Mouse (Mus musculus) forebrain, embryonic 14.5 days (tissue): ENCODE measurements at regions not wholly inside any gene's neighbourhood (a gene's known extent, or its start where the extent isn't known, plus 50 kb on each side); places are given as distances from the start of the nearest gene placed in this dataset.
A peak's percentile ranks its signal among the peaks of the same experiment; 100 is the strongest.

Experiments used
- ATAC-seq: fragments of 200-750 bp; cut with Nextera tagmentation; 2 replicates; pipeline ENCODE4 v1.8.0; 2017; ENCODE audit warnings: mild to moderate bottlenecking, moderate library complexity
- DNase-seq: peaks from one replicate; pipeline ENCODE4 v3.0.0-alpha.2; 2015; ENCODE audit warnings: low spot score
- H3K27ac ChIP-seq: fragments of 300-500 bp; sonication (generic); 2 replicates; pipeline ENCODE4 v1.5.1; 2014; ENCODE audit warnings: low read depth, mild to moderate bottlenecking, control low read depth, low read length, moderate library complexity
- H3K27me3 ChIP-seq: fragments of 300-500 bp; sonication (generic); replicated peaks from 2 replicates; pipeline ENCODE4 v1.6.1; 2014; ENCODE audit warnings: low read length, control low read depth, mixed read lengths; ENCODE audit not compliant: control insufficient read depth, insufficient read depth
- H3K36me3 ChIP-seq: fragments of 300-500 bp; sonication (generic); 2 replicates; pipeline ENCODE4 v1.6.1; 2014; ENCODE audit warnings: low read length, control low read depth; ENCODE audit not compliant: control insufficient read depth, insufficient read depth
- H3K4me1 ChIP-seq: fragments of 300-500 bp; sonication (generic); 2 replicates; pipeline ENCODE4 v1.6.1; 2014; ENCODE audit warnings: antibody characterized with exemption, low read length, control low read depth; ENCODE audit not compliant: control insufficient read depth, insufficient read depth
- H3K4me2 ChIP-seq: fragments of 300-500 bp; sonication (generic); 2 replicates; pipeline ENCODE4 v1.6.1; 2014; ENCODE audit warnings: mild to moderate bottlenecking, control low read depth, low read length
- H3K4me3 ChIP-seq: fragments of 300-500 bp; sonication (generic); 2 replicates; pipeline ENCODE4 v1.5.1; 2014; ENCODE audit warnings: low read depth, low read length, control low read depth
- H3K9ac ChIP-seq: fragments of 300-500 bp; sonication (generic); 2 replicates; pipeline ENCODE4 v1.6.1; 2014; ENCODE audit warnings: mild to moderate bottlenecking, low read length, control low read depth, moderate library complexity
- H3K9me3 ChIP-seq: fragments of 300-500 bp; sonication (generic); replicated peaks from 2 replicates; pipeline ENCODE4 v1.6.1; 2016; ENCODE audit warnings: low read length, control low read depth, mixed read lengths; ENCODE audit not compliant: control insufficient read depth
- WGBS: fragments of 180-500 bp; shearing (Covaris S2); extraction: QIAGEN DNeasy Blood & Tissue Kit; methylation state at CpG from one replicate; pipeline ENCODE4 v1.1.7; 2014; 5-methylcytosine and 5-hydroxymethylcytosine counted together

DNA sequence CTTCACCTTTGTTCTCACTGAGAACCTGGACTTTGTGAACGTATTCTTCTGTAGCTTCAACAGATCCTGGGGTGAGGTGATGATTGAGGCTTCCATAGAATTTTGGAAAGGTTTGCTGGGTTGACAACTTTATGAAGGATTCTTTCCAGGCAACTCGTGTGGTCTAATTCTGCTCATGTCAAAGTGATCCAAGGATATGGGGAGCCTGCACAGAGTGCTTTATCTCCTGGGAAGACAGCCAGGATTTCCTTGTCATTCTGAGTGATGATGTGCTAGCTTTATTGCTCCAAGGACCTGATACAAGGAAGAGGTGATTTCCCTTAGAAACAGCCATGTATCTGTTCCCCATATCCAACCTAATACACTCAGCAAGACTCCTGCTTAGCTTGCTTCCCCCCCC lies 63.0 kb upstream of the Kif16b start:
- H3K27ac ChIP-seq: no peak overlapping the region

GRCm38 (mm10) chr2:142967250-142967649 lies 65.9 kb upstream of the Kif16b start:
- Histone ChIP-seq H3K9me3 (no peaks in the 10 kb centered on the region), H3K4me3 (no peak overlapping the region), H3K27ac (no peak overlapping the region), H3K9ac (no peak overlapping the region), H3K27me3 (no peaks in the 10 kb centered on the region), H3K36me3 (no peaks in the 10 kb centered on the region), H3K4me1 (no peaks in the 10 kb centered on the region), H3K4me2 (no peak overlapping the region)
- peak; percentile 84 for DNase-seq
- WGBS: 19% methylated on average over 4 of the region's 4 CpGs
- peak; percentile 84 for ATAC-seq

More for the DNA sequence above, 63.0 kb upstream of the Kif16b start:
- Histone ChIP-seq H3K9me3 (no peaks in the 10 kb centered on the region), H3K36me3 (no peaks in the 10 kb centered on the region), H3K9ac (no peak overlapping the region), H3K4me3 (no peak overlapping the region), H3K4me2 (no peak overlapping the region), H3K27me3 (no peaks in the 10 kb centered on the region), H3K4me1 (no peaks in the 10 kb centered on the region)
- WGBS: 65% methylated on average over 2 of the region's 2 CpGs
- ATAC-seq: no peak
- DNase-seq: no peak

DNA sequence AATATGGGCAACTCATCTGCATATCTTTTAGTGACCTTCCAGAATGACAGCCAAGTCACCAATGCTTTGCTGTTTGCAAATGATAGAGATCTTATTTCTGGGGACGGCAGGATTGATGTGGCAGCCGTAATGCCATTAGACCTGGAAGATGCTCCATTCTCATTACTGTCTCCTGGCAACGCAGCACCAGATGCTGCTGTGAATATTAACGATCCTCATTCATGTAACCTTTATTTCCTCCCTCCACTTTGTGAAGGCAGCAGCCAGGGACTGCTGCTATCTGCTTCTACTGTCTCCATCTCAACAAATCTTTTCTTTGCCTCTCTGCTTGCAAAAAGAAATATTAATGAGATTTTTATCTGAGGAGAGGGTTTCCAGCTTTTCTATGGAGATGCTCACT lies 79.4 kb upstream of the Kif16b start:
- DNase-seq: peak; percentile 50
- no peaks in the 10 kb centered on the region for H3K36me3 ChIP-seq
- no peak overlapping the region for H3K9ac ChIP-seq
- H3K4me3 ChIP-seq: no peak overlapping the region
- no peaks in the 10 kb centered on the region for H3K27me3 ChIP-seq
- no peaks in the 10 kb centered on the region for H3K9me3 ChIP-seq
- peaks cover 3% of the 10 kb centered on the region; the same call in 1 of the 2 replicates for H3K4me1 ChIP-seq
- 18% methylated on average over 4 of the region's 4 CpGs for WGBS
- no peak overlapping the region for H3K27ac ChIP-seq
- ATAC-seq: peak; percentile 63; the same call in 1 of the 2 replicates
- H3K4me2 ChIP-seq: no peak overlapping the region

DNA sequence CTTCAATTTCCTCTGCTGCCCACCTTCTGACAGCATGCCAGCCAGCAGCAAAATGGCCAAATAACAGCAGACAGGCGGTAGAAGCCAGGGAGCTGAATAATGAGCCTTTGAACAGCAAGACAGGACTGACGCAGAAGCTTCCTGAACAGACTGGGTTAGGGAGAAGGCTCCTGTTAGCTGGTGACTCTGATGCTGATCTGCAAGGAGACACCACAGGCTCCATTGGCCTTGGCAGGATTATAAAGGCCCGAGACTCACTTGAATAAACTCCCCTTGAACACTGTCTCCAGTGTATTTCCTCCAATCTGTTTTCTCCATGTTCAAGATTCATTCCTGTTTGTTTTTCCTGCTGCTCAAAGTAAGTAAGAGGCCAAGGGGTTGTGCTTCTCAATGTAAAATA lies 74.1 kb upstream of the Snrpb2 start:
- WGBS: 17% methylated on average over 3 of the region's 3 CpGs
- ATAC-seq (peak; percentile 60; the same call in 1 of the 2 replicates), DNase-seq (peak; percentile 51)
- H3K27ac ChIP-seq: no peak overlapping the region
- H3K4me2 ChIP-seq: no peak overlapping the region
- no peaks in the 10 kb centered on the region for H3K9me3 ChIP-seq
- no peaks in the 10 kb centered on the region for H3K27me3 ChIP-seq
- H3K4me1 ChIP-seq: no peaks in the 10 kb centered on the region
- no peak overlapping the region for H3K9ac ChIP-seq
- no peaks in the 10 kb centered on the region for H3K36me3 ChIP-seq
- no peak overlapping the region for H3K4me3 ChIP-seq

- Histone ChIP-seq H3K27ac (no peak overlapping the region), H3K4me3 (no peak overlapping the region), H3K4me1 (no peaks in the 10 kb centered on the region), H3K27me3 (no peaks in the 10 kb centered on the region), H3K36me3 (no peaks in the 10 kb centered on the region), H3K4me2 (no peak overlapping the region), H3K9me3 (no peaks in the 10 kb centered on the region), H3K9ac (no peak overlapping the region)
- DNase-seq: no peak
- ATAC-seq: no peak
Observed at GRCm38 (mm10) chr2:142996088-142996487, 66.8 kb upstream of the Snrpb2 start.

DNA sequence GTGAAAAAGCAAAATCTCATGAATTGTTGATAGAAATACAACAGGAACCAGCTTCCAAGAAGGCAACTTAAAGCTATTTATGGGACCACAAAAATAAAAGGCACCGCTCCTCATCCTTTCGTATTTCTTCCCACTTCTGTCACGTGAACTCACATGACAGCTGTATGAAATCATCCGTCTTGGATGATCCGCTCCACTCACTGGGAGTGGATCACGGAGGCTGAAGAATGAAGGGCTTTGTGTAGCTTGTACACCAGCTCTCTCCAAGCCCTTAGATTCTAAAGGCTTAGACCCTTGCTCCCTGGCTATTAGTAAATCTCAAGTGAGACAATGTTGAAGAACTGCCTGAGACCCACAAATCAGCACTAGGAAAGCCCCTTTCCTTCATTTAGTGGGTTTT lies 60.0 kb upstream of the Snrpb2 start:
- Histone ChIP-seq H3K4me3 (no peak overlapping the region), H3K27ac (no peak overlapping the region), H3K9ac (no peak overlapping the region), H3K4me1 (no peaks in the 10 kb centered on the region), H3K4me2 (no peak overlapping the region), H3K36me3 (no peaks in the 10 kb centered on the region), H3K9me3 (no peaks in the 10 kb centered on the region), H3K27me3 (no peaks in the 10 kb centered on the region)
- DNase-seq: no peak
- 57% methylated on average over 6 of the region's 6 CpGs for WGBS
- ATAC-seq: no peak; the same call in 1 of the 2 replicates

DNA sequence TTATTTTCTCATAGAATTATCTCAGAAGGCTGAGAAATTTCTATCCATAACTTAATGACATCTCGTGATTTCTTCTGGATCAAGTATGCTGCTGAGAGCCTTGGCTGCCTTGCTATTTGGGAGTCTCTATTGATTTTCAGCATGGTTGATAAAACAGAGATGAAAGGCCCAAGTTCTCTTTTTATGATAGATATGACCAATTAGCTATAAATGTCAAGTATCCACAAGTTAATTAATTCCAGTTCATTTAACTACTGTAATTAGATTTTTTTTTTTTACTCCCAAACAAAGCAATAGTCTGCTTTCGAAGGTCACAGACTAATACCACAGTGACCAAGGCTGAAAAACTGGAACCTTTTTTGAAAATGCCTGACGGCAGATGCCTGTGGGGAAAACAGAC lies 59.5 kb upstream of the Snrpb2 start:
- Histone ChIP-seq H3K9me3 (no peaks in the 10 kb centered on the region), H3K27ac (no peak overlapping the region), H3K36me3 (no peaks in the 10 kb centered on the region), H3K4me1 (no peaks in the 10 kb centered on the region), H3K27me3 (no peaks in the 10 kb centered on the region), H3K4me3 (no peak overlapping the region), H3K4me2 (no peak overlapping the region), H3K9ac (no peak overlapping the region)
- 29% methylated on average over 3 of the region's 3 CpGs for WGBS
- DNase-seq: no peak
- ATAC-seq: no peak

- Histone ChIP-seq H3K9me3 (no peaks in the 10 kb centered on the region), H3K4me1 (no peaks in the 10 kb centered on the region), H3K27me3 (no peaks in the 10 kb centered on the region), H3K9ac (no peak overlapping the region), H3K27ac (no peak overlapping the region), H3K4me3 (no peak overlapping the region), H3K4me2 (no peak overlapping the region), H3K36me3 (no peaks in the 10 kb centered on the region)
- DNase-seq (no peak), ATAC-seq (no peak)
- 56% methylated on average over 8 of the region's 8 CpGs for WGBS
Observed at GRCm38 (mm10) chr2:143011380-143011779, 51.5 kb upstream of the Snrpb2 start.
